Mouse (Mus musculus) testis, postnatal 14 days (tissue): ENCODE results near the gene Ano1.
A peak's percentile ranks its signal among the peaks of the same experiment; 100 is the strongest.

Source experiments
- DNase-seq: peaks from one replicate; pipeline ENCODE4 v3.0.0; 2021; ENCODE audit warnings: low spot score

Gene Ano1

DNA sequence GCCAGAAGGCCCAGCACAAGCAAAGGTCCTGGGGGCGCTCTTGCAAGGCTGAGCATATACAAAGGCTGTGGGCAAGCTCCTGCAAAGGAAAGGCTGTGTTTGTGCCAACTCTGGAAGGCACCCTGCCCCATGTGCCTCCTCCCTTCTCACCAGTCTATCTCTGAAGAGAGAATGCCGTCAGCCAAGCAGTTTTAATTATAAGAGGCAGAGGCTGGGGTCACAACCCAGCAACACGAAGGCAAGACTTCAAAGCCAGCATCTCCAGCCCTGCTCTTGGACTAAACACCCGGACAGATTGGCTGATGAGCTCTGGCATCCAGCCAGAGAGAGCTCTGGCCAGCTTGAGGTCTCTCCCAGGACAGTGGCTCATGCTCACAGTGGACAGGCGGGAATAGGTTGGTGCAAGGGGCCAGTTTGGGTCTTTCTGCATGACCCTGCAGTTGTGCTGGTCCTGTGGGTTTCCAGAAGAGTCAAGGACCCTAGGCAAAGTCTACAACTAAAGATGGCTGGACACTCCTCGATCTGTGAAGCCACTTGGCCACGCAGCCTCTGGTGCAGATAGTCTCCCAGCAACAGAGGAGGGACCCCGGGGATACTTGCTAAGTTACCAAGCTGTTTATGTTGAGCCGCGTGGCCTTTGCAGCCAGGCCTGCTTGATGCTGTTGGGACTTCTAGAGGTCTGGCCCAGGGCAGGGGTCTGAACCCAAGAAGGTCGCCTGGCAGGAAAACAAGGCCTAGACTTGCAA, 12.9 kb upstream of the Ano1 start:
- no peak for DNase-seq

DNA sequence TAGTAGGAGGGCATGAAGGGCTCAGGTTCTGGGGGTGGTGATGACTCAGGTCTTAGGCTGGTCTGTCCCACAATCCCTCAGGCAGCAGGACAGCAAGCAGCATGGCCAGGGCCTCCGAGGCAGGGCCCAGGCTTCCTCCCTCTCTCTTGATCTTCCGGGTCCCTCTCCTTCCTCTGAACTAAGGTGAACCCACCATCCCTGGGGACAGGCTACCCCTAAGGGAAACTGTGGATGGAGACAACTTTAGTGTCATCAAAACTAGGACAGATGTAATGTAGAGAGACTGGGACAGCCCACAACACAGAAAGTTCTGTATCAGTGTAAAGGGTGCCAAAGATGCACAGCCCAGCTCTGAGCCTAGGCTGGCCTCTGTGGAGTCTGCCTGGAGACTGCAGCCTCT, 12.2 kb upstream of the Ano1 start:
- no peak for DNase-seq

GRCm38 (mm10) chr7:144762496-144763235, 10.9 kb upstream of the Ano1 start:
- peak; percentile 40 for DNase-seq

GRCm38 (mm10) chr7:144760228-144760627, 8.5 kb upstream of the Ano1 start:
- no peak for DNase-seq

- no peak for DNase-seq
Observed at GRCm38 (mm10) chr7:144759455-144759854, 7.7 kb upstream of the Ano1 start.

DNA sequence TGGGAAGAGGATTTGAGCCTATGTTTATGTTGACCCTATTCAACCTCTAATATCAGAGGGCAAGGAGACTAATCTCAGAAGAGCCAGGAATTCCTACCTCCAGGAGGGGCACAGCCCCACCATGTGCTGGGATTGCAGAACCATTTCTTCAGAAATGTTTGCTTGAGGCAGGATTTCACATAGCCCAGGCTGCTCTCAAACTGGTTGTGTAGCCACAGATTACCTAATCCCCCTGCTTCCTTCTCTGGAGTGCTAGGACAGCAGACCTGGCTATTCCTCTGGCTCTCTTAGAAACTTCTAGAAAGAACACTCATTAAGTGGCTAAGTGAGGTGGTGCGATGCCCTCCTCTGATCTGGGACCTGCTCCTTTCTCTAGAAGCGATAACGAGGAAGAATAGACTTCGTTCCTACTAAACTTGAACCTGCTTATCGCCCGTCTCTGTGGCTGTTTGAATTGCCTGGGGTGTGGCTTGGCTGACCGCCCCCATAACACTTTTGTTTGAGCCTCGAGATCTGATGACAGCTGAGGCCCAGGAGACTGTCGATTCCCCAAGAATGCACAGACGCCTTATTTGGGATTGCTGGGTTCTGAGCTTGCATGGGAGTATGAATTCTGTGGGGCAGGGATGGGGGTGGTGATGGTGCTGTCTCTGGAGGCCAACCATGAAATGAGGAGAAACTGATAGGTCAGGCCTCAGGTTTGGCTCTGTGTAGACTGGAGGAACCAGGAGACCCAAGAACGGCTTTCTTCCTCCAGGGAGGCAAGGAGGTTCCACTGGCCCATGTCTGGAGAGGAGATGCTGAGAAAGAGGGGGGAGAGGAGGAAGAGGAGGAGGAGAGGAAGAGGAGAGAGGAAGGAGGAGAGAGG, 4.0 kb upstream of the Ano1 start:
- no peak for DNase-seq

DNA sequence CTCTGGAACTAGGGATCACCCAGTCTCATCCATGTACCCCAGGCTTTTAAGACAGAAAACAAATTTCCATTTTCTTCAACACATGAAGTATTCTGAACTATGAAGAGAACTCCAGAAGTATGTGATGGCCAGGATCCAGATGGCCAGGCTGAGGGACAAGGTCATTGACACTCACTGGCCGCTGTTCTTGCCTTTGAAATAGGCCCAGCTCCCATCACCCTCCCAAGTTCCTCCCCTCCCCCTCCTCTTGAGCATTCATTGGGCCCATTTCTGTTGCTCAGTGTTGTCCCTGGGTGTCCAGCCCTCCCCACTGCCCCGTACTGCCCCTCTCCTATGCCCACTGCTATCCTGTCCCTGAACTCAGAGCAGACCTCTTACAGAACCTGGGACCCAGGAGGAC, 2.9 kb upstream of the Ano1 start:
- DNase-seq = no peak

DNA sequence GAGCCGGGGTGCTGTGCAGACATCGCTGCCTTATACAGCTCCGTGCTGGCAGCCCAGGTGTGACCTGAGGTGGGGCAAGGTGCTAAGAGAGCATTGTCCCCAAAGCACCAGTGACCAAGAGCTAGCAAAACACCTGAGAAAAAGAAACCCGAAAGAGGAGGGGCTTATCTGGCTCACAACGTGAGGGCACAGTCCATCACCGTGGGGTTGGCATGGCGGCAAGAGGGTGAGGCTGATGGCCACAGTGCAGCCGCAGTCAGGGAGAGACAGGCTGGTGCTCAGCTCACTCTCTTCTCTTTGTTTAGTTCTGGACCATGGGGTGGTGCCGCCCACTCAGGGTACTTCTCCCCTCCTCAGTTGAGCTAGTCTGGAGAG, 1.9 kb upstream of the Ano1 start:
- DNase-seq = no peak

DNA sequence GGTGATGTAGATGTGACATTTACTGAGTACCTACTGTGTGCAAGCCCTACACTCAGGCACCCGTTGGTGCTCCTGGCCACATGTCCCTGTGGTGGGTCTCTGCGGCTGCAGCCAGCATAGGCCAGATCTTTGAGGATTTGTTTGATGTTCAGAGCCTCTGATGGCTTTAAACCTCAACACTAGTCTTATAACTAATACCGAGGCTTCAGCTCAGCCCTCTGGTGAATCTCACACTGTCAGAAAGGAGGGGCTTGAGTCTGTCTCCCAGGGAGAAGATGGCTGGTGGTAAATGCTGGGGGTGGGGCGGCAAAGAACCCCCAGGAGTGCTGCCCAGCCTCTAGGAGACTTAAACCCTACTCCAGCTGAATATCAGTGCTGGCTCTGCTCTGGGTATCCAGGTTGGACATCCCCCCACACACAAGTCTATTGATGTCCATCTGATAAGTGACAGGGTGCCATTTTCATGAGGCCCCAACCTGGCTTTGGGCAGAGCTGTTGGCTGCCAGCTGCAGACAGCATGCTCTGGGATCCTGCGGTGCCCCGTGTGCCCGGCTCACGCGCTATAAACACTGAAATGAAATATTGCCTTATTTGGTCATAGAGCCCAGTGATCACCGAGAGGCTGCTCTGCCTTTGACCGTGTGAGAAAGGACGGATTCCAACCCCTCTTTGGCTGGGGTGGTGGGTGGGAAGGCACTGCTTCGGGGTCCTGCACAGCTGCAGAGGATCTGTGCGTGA, 1.3 kb upstream of the Ano1 start:
- no peak for DNase-seq

GRCm38 (mm10) chr7:144747756-144748155, 4.0 kb downstream of the Ano1 start:
- no peak for DNase-seq

GRCm38 (mm10) chr7:144746466-144746865, 5.3 kb downstream of the Ano1 start:
- no peak for DNase-seq

- DNase-seq = peak; percentile 79
Observed at GRCm38 (mm10) chr7:144743874-144744273, 7.9 kb downstream of the Ano1 start.

- no peak for DNase-seq
Observed at GRCm38 (mm10) chr7:144740643-144741042, 11.1 kb downstream of the Ano1 start.

- DNase-seq = no peak
Observed at GRCm38 (mm10) chr7:144739810-144740209, 12.0 kb downstream of the Ano1 start.

GRCm38 (mm10) chr7:144738357-144738798, 13.4 kb downstream of the Ano1 start:
- no peak for DNase-seq

- DNase-seq = no peak
Observed at GRCm38 (mm10) chr7:144731897-144732291, 19.9 kb downstream of the Ano1 start.

GRCm38 (mm10) chr7:144731182-144731896, 20.4 kb downstream of the Ano1 start:
- DNase-seq = no peak

DNA sequence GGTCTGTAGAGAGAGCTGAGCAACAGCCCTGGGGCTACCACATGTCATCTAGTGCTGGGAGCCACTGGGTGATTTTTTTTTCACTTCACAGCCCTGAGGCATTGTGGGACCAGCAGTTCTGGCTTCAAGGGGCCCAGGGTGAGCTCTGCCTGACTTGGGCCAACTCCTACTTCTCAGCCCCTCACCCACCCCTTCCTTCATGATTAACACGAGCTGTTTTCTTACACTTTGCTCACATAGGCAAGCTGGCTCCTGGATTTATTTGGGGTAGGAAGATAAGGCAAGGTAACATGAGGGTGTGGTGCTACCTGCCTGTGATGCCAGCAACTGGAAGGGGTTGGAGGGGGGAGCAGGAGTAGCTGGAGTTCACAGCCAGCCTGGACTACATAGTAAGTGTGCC, 27.5 kb downstream of the Ano1 start:
- no peak for DNase-seq

DNA sequence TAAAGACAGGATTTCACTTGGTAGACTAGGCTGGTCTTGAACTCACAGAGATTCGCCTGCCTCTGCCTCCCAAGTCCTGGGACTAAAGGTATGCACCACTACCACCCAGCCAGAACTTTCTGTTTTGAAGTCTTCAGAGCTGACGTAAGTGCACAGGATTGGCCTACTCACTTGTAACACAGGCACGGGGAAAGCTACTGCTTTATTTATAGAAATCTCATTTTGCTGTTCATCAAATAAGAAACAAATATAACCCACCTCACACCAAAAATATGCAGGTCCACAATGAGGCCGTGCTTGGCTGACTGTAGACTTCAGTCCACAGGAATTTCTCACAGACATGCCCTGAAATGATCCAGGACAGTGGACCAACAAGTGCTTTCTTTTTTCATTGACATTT, 31.8 kb downstream of the Ano1 start:
- no peak for DNase-seq

- DNase-seq = no peak
Observed at GRCm38 (mm10) chr7:144717736-144718135, 34.0 kb downstream of the Ano1 start.

GRCm38 (mm10) chr7:144697870-144698269, 53.9 kb downstream of the Ano1 start:
- peak; percentile 62 for DNase-seq
